Mouse (Mus musculus): ENCODE measurements around the gene Rtn4ip1. TPM values are rescaled to one million over a fixed set of nuclear protein-coding genes. Genes with fewer than 3 reads are reported as not detected.

Gene Rtn4ip1
- polyA plus RNA-seq, 1 experiment = 1.1 TPM

DNA sequence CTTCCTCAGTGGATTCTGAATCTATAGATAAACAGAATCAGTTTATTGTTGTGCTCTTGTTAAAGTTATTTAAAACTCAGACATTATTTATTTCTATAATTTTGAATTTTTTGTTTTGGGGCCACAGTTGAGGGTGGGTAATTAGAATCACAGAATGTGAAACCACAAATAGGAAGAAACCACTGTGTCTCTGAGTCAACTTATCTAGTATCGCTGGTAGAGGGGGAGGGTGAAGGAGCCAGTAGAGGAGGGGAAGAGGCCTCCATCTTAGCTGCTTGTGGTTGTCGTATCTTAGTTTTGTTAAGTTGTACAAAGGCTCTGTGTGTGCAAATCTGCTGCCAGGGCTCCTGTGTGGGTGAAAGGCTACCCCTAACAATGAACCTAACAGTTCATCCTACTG, 15.1 kb downstream of the Rtn4ip1 start:
- TF ChIP-seq GATA1 (IDR thresholded peaks at IDR 0.05; ENCODE audit: low read length) = no peak

DNA sequence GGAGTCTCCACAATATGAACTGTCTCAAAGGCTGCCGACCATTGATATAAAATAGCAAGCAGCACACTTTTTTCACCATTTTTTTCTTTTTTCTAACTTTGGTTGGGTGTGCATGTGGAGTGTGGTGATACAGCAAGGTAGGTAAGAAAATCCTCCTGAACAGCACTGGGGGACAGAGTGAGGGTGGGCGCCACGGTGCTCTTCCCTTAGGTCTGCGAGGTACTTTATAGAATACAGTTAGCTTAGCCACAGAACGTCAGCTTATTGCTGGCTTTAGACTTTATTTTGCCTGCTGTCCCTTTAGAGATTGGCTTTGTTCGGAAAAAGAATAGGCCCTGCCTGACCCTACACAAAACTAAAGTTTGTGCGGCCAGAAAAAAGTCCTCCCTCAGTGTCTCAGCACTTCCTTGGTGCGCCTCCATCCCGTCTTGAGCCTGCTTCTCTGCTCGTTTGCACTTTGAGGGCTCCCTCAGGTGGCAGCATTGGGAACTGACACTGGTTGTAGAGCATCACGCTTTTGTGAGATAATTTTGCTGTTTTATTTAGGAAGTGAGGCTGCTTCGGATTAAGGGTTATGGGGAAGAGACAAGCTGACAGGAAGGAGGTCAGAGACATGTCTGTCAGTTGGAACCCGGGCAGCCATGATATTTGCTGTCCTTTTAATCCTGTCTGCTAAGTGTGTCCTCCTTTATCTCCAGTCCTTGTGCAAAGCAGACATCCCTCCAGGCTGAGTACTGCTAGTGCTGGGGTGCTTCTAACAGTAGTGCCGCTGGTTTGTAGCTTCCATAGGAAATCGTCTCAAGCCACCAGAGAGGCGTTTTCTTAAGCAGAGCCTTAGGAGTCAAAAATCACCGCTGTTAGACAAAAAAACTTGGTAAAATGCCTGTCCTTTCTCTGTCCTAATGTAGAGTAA, 17.3 kb downstream of the Rtn4ip1 start:
- no peak for TF ChIP-seq GATA1 (IDR thresholded peaks at IDR 0.05; ENCODE audit: low read length)

DNA sequence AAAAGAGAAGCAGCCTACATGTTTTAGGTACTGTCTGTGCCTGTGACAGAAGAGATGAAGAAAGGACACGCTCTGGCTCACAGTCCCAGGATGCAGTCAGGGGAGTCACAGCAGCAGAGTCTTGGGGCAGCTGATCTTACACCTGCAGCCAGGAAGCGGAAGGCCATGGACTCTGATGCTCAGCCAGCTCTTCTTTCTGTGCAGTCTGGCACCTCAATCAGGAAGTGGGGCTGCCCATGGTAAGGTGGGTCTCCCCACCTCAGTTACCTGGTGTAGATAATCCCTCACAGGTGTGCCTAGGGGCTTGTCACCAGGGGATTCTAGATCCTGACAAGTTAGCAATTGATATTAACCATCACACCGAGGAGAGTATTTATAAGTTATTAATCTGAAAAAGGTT, 21.5 kb downstream of the Rtn4ip1 start:
- no peak for TF ChIP-seq GATA1 (IDR thresholded peaks at IDR 0.05; ENCODE audit: low read length)

DNA sequence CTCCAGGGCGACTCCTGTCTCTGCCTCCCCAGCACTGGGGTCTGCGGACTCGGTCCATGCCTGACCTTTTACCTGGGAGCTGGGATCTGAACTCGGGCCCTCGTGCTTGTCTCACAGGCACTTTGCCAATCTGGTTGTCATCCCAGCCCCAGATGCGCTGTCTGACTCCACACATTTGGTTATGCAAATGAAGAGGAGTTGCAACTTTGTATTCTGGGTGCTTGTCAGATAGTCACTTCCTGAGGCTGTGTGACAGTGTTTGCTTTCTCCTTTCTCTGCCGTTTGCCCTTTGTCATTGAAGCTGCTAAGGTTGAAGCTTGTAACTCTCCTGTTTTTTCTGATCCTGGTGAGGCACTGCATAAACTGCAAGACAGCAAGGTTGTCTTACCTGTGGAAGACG, 26.1 kb downstream of the Rtn4ip1 start:
- no peak for TF ChIP-seq GATA1 (IDR thresholded peaks at IDR 0.05; ENCODE audit: low read length)

DNA sequence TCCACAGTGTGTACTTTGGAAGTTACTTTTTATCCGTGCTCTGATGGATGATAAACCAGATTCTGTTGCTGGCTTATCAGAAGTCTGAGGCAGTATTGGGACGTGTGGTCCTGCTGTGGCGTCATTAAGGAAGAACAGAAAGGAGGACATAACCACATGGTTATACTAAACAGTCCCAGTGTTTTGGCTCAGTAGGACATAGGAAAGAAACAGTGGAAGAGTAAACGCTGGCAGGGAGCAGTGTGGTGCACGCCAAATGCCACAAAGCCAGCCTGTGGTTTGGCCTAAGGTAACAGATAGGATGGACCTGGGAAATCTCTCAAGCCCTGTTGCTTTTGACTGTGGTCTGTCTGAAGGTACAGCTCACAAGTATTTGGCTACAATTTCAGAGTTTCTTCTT, 27.0 kb downstream of the Rtn4ip1 start:
- TF ChIP-seq GATA1 (IDR thresholded peaks at IDR 0.05; ENCODE audit: low read length) = no peak

DNA sequence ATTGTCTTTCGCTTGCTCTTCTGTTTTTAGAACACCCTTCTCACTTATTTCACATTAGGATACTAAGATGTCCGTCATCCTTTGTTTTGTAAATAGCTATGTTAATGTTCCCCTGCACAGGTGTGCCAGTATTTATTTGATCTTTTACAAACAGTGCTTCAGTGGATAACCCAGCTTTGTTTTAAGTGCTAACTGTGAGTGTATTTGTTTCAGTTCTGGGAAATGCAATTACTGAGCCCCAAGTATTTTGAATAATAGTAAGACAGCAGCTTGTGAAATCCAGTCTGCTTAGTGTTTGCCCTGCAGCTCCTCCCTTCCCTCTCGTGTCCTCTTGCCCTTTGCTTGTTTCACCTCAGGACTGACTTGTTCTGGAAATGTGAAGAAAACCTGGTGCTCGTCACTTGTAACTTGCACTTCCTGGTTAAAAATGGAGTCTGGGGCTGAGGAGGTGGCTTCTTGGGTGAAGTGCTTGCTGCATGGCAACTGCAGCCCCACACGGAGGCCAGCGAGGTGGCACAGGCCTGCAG, 37.6 kb downstream of the Rtn4ip1 start:
- TF ChIP-seq GATA1 (IDR thresholded peaks at IDR 0.05; ENCODE audit: low read length) = no peak

DNA sequence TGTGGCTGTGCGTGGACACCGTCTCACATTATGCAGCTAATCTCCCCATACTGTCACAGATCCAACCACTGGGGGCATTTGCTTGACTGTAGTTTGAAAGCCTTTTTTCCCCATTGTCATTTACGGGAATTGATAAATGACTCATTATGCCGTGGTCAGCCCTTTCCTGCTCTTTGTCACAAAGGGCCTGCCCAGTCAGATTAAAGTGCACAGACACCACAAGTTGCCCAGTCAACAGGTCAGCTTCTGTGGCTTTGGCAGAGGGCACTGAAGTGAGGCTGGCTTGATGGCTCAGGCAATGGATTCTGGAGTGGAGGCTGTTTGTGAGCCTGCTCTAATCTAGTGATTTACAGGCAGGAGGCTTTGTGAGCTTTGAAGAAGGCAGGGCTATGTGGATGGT, 42.1 kb downstream of the Rtn4ip1 start:
- TF ChIP-seq GATA1 (IDR thresholded peaks at IDR 0.05; ENCODE audit: low read length) = no peak

DNA sequence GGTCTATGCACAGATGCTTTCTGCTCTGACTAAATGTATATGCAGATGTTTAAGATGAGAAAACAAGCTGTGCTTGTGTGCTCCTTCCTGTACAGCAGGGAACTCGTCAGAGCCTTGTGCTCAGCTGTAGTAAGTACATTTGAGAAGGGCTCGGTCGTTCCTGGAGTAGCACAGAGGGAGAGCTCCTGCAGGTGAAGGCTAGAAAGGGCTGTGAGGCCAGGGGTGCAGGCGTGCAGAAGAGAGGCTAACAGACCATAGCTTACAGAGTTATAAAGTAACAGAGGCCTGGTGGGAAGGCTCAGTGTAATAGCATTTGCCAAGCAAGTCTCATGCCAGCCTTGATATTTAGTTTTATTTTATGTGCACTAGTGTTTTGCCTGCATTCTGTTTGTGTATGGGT, 43.8 kb downstream of the Rtn4ip1 start:
- TF ChIP-seq GATA1 (IDR thresholded peaks at IDR 0.05; ENCODE audit: low read length) = no peak

DNA sequence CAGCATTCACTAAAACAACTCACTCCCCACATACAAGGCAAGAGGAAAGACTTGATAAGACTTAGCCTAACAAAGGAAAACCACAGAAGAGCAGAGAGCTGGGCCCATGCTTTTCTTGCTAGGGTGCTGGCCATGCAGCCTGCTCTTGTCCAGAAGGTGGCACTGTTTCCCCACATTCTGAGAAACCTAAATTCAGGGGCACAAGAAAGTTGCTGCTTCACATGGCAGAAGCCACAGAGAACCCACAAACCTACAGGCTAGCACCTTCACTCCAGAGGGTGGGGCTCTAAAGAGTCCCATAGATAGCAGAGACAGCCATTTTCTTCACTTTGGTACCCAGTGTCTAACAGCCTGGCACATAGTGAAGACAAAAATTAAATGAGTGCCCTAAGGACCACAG, 52.3 kb downstream of the Rtn4ip1 start:
- no peak for TF ChIP-seq GATA1 (IDR thresholded peaks at IDR 0.05; ENCODE audit: low read length)

DNA sequence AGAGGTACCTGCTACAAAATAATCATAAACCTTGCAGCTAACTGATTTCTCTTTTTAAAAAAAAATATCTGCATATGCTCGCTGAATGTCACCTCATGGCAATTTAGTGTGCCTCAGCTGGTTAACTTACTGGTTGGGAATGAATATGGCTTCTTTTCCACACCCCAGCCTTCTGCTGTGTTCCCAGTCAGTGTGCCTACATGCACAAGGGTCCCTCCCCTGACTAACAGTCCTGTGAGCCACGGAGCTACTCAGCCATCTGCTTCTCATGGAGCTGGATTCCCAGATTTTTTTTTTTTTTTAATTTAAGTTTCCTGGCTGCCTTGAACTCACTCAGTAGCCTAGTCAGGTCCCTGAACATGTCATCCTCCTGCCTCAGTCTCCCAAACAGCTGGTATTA, 63.3 kb downstream of the Rtn4ip1 start:
- no peak for TF ChIP-seq GATA1 (IDR thresholded peaks at IDR 0.05; ENCODE audit: low read length)

DNA sequence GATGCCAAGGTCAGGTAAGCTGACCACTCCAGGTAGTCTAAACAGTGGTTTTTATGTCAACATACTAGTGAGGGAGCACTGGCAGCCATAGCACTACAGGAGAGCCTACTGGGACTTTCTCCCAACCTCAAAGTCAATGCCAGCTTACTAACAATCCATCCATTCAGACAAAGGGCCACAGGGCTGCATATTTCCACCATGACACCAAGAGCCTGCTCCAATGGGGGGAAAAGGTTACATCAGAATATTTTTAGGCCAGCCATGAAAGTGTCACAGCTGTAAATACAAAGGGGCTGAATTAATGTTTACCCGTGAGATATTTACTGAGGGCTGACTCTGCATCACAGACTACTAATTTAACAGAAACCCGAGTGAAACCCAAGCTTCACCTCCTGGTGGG, 71.6 kb downstream of the Rtn4ip1 start:
- no peak for TF ChIP-seq GATA1 (IDR thresholded peaks at IDR 0.05; ENCODE audit: low read length)

DNA sequence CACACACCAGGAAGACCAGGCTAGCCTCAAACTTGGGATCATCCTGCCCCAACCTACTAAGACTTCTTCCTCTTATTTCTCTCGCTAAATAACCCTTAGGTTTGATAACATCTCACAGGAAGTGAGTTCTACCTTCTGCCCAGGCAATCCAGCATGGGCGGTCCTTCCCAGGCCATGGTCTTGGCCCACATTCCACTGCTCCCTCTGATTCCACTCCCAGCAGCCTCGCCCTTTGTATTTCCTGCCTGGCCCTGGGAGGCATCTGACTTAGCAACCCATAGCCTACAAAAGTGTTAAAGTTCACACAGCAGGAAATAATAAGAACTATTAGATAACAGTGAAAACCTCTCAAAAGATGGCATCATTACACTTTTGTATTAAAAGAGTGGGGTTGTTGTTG, 75.7 kb downstream of the Rtn4ip1 start:
- no peak for TF ChIP-seq GATA1 (IDR thresholded peaks at IDR 0.05; ENCODE audit: low read length)

DNA sequence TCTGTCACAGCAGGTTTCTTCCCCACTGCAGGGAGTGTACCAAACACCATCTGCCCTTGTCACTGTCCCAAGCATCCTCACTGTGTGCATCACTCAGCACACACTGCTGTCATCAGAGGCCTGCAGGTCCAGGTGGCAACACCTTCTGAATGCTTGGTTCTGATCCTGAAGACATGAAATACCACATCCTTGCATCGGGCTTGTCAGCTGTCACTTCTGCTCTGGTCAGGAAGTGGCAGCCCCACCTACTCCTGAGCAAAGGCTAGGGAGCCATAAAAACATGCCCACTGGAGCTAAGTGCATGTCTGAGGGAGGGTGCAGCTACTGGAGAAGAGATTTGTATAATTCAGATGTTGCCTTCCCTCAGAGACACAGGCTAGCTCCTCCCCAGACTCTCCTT, 78.5 kb downstream of the Rtn4ip1 start:
- no peak for TF ChIP-seq GATA1 (IDR thresholded peaks at IDR 0.05; ENCODE audit: low read length)

DNA sequence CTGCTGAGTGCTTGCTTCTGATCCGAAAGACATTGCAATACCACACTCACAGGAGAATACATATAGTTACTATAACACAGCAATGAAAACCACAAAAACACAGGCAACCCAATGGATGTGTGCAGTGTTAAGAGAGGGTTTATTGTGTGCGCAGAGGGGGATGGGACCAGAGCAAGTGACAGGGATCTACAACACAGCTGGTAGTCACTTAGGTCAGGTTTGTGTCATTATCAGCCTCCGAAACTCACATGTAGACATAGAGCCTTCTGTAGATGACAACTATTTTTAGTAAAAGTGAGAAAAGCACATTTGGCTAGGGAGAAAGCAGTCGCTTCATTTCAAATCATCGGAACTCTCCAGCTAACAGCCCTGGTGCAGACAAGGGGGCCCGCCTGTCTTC, 80.9 kb downstream of the Rtn4ip1 start:
- no peak for TF ChIP-seq GATA1 (IDR thresholded peaks at IDR 0.05; ENCODE audit: low read length)

DNA sequence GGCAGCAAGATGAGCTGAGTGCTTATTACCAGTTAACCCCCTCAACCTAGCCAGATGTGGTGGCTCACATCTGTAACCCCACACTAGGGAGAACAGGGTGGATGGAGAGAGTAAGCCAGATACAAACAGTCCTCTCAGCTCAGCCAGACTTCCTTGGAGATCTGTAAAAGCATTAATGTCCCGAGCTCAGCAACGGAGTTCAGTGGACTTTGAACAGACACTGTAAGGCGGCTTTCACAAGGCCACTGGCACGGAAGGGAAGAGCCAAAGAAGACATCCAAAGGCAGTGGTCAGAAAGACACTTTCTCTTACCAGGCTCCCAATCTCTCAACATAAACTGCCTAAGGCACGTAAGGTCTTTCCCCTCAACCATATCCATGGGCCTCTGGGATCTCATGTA, 81.6 kb downstream of the Rtn4ip1 start:
- no peak for TF ChIP-seq GATA1 (IDR thresholded peaks at IDR 0.05; ENCODE audit: low read length)

DNA sequence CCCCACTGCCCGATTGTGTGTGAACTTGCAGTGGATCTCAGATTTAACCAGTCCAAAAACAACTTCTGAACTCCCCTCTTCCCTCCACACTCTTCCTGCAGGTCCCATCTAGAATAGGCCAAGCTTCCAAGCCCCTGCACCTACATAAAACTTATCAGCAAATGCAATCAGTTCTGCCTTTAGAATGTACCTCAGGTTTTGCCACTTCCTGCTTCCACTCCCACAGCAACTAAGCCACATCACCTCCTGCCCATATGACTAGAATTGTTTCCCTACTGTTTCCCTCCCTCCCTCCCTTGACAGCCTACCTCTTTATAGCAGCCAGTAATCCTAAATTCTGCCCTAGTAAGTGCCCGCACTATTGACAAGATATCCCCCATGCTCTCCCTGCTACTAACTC, 82.3 kb downstream of the Rtn4ip1 start:
- no peak for TF ChIP-seq GATA1 (IDR thresholded peaks at IDR 0.05; ENCODE audit: low read length)

DNA sequence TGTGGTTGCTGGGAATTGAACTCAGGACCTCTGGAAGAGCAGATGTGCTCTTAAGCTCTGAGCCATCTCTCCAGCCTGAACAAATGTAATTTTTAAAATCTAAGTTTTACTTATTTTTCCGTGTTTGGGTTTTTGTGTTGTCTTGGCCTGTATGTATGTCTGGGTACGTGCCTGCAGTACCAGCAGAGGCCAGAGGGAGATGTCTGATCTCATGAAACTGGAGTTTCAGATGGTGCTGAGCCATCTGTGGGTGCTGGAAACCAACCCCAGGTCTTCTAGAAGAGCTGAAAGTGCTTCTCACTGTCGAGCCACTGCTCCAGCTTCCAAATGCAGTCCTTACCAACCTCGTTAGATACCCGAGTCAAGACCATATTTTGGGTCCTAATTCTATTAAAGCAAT, 89.7 kb downstream of the Rtn4ip1 start:
- TF ChIP-seq GATA1 (IDR thresholded peaks at IDR 0.05; ENCODE audit: low read length) = no peak

Measured in G1E-ER4 (cell line).